Mouse (Mus musculus): ENCODE measurements around the gene Farp1. TPM values are rescaled to one million over a fixed set of nuclear protein-coding genes. Genes with fewer than 3 reads are reported as not detected.
A peak's percentile ranks its signal among the peaks of the same experiment; 100 is the strongest.

Farp1 gene
- total and polyA plus RNA-seq, 2 experiments, result 4.2 to 8.6 TPM

DNA sequence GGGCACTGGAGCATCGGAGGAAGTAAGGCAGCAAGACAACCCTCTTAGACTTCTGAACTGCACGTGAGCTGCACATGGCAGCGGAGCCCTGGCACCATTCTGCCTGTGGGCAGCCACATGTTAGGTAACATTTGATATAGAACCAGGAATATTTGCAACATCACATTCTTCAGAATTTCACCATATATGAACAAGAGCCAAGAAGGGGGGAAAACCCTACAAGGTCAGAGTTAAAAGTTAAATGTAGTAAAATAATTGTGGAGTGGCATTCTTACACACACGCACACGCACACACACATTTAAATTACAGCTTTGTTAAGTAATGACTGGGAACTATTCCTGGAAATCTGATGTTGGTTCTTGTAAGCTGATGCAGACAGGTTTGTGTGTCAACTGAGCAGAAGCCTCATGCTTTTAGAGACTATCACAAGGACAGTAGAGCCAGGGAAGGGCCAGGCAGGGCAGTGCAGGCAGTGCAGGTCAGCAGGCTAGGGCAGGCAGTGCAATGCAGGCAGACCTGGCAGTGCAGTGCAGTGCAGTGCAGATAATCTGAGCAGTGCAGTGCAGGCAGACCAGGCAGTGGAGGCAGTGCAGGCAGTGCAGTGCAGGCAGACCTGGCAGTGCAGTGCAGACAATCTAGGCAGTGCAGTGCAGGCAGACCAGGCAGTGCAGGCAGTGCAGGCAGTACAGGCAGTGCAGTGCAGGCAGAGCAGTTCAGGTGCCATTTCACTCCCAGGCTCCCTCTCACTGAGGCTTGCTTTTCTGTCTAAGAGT is 38.3 kb downstream of the Farp1 start:
- TF ChIP-seq CTCF (IDR thresholded peaks at IDR 0.05; ENCODE audit: low read depth, low read length) (peak; percentile 39; the same call in 1 of the 2 replicates), POLR2A (IDR thresholded peaks at IDR 0.05; ENCODE audit: extremely low read depth, insufficient read depth, low read length) (no peak)
- Histone ChIP-seq H3K79me2 (ENCODE audit: control insufficient read depth, insufficient read depth, low read length) (peaks cover 4% of the 10 kb centered on the region; the same call in 1 of the 2 replicates), H3K4me3 (ENCODE audit: insufficient read depth, low read depth, low read length) (no peak overlapping the region), H3K36me3 (ENCODE audit: control insufficient read depth, insufficient read depth, low read length) (no peaks in the 10 kb centered on the region), H3K9ac (ENCODE audit: low read depth, low read length) (no peak overlapping the region), H3K27ac (replicated peaks; ENCODE audit: insufficient read depth, low read depth, low read length) (peak overlapping the region; percentile 28), H3K27me3 (ENCODE audit: control insufficient read depth, insufficient read depth, low read length) (no peaks in the 10 kb centered on the region), H3K4me1 (ENCODE audit: control insufficient read depth, insufficient read depth, low read length) (peaks cover 5% of the 10 kb centered on the region; the same call in 1 of the 2 replicates)
- WGBS, result 36% methylated on average over 5 of the region's 5 CpGs
- DNase-seq (ENCODE audit: extremely low read depth, low read depth, low spot score), result peak; percentile 85

DNA sequence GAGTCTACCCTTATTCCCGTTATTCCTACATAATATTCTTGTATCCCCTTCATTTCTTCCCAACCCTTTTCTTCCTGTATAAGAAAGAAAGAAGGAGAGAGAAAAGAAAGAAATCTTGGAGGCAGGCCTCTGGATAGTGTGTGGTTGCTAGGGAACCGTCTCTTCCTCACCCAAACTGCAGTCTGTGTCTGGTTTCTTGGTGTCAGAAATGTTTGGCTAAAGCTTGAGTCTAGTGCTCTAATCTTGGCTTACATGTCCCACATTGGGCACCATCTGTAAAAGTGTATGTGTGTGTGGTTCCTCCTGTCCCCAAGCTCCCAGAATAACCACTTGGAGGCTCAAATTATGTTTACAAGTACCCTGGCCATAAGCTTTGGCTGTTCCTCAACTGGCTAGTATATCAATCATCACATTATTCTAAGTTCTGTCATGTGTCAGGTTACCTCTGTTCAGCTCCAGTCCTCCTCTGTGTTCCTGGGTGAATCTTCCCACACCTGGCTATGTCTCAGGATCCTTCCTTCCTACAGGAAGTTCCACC is 39.3 kb downstream of the Farp1 start:
- DNase-seq (ENCODE audit: extremely low read depth, low read depth, low spot score), result no peak
- Histone ChIP-seq H3K27me3 (ENCODE audit: control insufficient read depth, insufficient read depth, low read length) (no peaks in the 10 kb centered on the region), H3K27ac (replicated peaks; ENCODE audit: insufficient read depth, low read depth, low read length) (no peak overlapping the region), H3K4me3 (ENCODE audit: insufficient read depth, low read depth, low read length) (no peak overlapping the region), H3K79me2 (ENCODE audit: control insufficient read depth, insufficient read depth, low read length) (peaks cover 8% of the 10 kb centered on the region; the same call in 1 of the 2 replicates), H3K36me3 (ENCODE audit: control insufficient read depth, insufficient read depth, low read length) (no peaks in the 10 kb centered on the region), H3K9ac (ENCODE audit: low read depth, low read length) (no peak overlapping the region), H3K4me1 (ENCODE audit: control insufficient read depth, insufficient read depth, low read length) (peaks cover 5% of the 10 kb centered on the region; the same call in 1 of the 2 replicates)
- TF ChIP-seq CTCF (IDR thresholded peaks at IDR 0.05; ENCODE audit: low read depth, low read length) (no peak), POLR2A (IDR thresholded peaks at IDR 0.05; ENCODE audit: extremely low read depth, insufficient read depth, low read length) (no peak)
- 98% methylated on average over 2 of the region's 2 CpGs for WGBS

DNA sequence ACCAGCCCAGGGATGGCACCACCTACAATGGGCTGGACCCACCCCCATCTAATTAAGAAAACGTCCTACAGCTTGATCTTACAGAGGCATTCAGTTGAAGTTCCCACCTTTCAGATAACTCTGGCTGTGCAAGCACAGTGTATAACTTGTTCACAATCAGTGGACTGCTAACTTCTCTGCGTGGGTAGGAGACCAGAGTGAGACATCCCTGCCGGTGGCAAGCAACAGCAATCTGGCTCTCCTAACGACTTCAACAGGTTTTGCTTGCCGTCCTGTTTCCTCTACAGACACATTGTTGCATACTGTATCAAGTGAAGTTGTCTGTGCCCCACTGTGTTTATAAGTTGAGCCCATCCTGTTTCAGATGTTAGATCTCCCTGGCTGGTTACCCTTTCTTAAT is 45.7 kb downstream of the Farp1 start:
- Histone ChIP-seq H3K27me3 (ENCODE audit: control insufficient read depth, insufficient read depth, low read length) (no peaks in the 10 kb centered on the region), H3K4me3 (ENCODE audit: insufficient read depth, low read depth, low read length) (no peak overlapping the region), H3K9ac (ENCODE audit: low read depth, low read length) (no peak overlapping the region), H3K36me3 (ENCODE audit: control insufficient read depth, insufficient read depth, low read length) (no peaks in the 10 kb centered on the region; the same call in 1 of the 2 replicates), H3K4me1 (ENCODE audit: control insufficient read depth, insufficient read depth, low read length) (no peaks in the 10 kb centered on the region), H3K79me2 (ENCODE audit: control insufficient read depth, insufficient read depth, low read length) (peaks cover 14% of the 10 kb centered on the region), H3K27ac (replicated peaks; ENCODE audit: insufficient read depth, low read depth, low read length) (no peak overlapping the region)
- 91% methylated on average over 5 of the region's 5 CpGs for whole genome bisulfite sequencing
- no peak for DNase-seq (ENCODE audit: extremely low read depth, low read depth, low spot score)
- TF ChIP-seq CTCF (IDR thresholded peaks at IDR 0.05; ENCODE audit: low read depth, low read length), result no peak
- TF ChIP-seq POLR2A (IDR thresholded peaks at IDR 0.05; ENCODE audit: extremely low read depth, insufficient read depth, low read length), result no peak

DNA sequence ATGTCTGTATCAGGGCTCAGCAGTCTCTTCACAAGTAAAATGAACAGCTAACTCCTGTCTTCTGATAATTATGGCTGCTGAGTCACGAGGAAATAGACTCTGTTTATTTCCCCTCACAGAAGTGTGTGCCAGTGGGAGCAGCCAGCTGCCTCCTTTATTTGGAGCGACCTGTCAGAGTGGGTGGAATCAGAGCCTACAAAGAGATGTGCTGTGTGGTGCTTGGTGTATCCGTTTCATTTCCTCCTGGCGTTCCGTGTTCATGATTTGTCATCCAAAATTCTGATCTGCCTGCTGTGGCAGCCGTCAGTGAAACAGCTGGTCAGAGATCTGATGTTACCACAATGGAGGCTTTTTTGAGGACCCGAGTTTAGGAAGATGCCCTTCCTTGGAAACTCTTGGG is 47.3 kb downstream of the Farp1 start:
- Histone ChIP-seq H3K36me3 (ENCODE audit: control insufficient read depth, insufficient read depth, low read length) (no peaks in the 10 kb centered on the region; the same call in 1 of the 2 replicates), H3K27ac (replicated peaks; ENCODE audit: insufficient read depth, low read depth, low read length) (no peak overlapping the region), H3K27me3 (ENCODE audit: control insufficient read depth, insufficient read depth, low read length) (no peaks in the 10 kb centered on the region), H3K4me1 (ENCODE audit: control insufficient read depth, insufficient read depth, low read length) (no peaks in the 10 kb centered on the region), H3K4me3 (ENCODE audit: insufficient read depth, low read depth, low read length) (no peak overlapping the region), H3K9ac (ENCODE audit: low read depth, low read length) (no peak overlapping the region), H3K79me2 (ENCODE audit: control insufficient read depth, insufficient read depth, low read length) (peaks cover 18% of the 10 kb centered on the region)
- DNase-seq (ENCODE audit: extremely low read depth, low read depth, low spot score), result no peak
- WGBS, result 65% methylated on average over 7 of the region's 7 CpGs
- no peak for TF ChIP-seq CTCF (IDR thresholded peaks at IDR 0.05; ENCODE audit: low read depth, low read length)
- TF ChIP-seq POLR2A (IDR thresholded peaks at IDR 0.05; ENCODE audit: extremely low read depth, insufficient read depth, low read length), result no peak

DNA sequence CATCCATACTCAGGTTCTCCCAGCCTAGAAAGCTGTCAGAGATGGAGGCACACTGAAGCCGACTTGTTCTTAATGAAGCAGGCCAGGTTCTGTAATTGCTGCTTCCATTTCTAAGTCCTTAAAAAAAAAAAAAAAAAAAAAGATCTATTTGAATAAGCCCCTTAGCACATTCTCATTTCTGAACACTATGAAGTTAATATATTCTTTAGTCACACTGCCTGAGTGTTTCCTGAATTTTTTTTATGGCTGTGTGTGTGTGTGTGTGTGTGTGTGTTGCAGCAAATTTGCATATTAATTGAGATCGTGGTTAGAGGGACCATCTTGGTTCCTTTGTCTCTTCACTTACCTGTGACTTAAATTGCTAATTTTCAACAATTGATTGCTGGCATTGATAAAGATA is 47.8 kb downstream of the Farp1 start:
- Histone ChIP-seq H3K4me1 (ENCODE audit: control insufficient read depth, insufficient read depth, low read length) (no peaks in the 10 kb centered on the region), H3K4me3 (ENCODE audit: insufficient read depth, low read depth, low read length) (no peak overlapping the region), H3K36me3 (ENCODE audit: control insufficient read depth, insufficient read depth, low read length) (no peaks in the 10 kb centered on the region; the same call in 1 of the 2 replicates), H3K27ac (replicated peaks; ENCODE audit: insufficient read depth, low read depth, low read length) (no peak overlapping the region), H3K27me3 (ENCODE audit: control insufficient read depth, insufficient read depth, low read length) (no peaks in the 10 kb centered on the region), H3K9ac (ENCODE audit: low read depth, low read length) (no peak overlapping the region), H3K79me2 (ENCODE audit: control insufficient read depth, insufficient read depth, low read length) (peaks cover 19% of the 10 kb centered on the region)
- 86% methylated on average over 2 of the region's 2 CpGs for whole genome bisulfite sequencing
- no peak for DNase-seq (ENCODE audit: extremely low read depth, low read depth, low spot score)
- no peak for TF ChIP-seq CTCF (IDR thresholded peaks at IDR 0.05; ENCODE audit: low read depth, low read length)
- no peak for TF ChIP-seq POLR2A (IDR thresholded peaks at IDR 0.05; ENCODE audit: extremely low read depth, insufficient read depth, low read length)

DNA sequence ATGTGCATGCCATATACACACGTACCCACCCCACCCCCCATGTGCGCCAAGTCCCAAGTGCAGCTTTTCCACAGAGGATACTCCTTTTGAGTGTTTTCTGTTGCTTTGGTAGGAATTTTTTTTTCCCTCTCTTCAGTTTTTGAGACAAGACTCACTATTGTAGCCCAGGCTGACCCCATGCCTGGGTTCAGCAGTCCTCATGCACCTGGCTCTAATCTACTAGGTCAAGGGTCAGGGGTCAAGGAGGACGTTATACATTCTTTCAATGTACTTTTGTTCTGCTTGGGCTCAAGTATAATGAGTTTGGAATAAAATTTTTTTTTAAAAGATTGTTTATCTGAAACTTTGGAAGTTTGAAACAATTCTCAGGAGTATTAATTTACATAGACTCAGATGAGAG is 48.4 kb downstream of the Farp1 start:
- no peak for DNase-seq (ENCODE audit: extremely low read depth, low read depth, low spot score)
- H3K36me3 ChIP-seq (ENCODE audit: control insufficient read depth, insufficient read depth, low read length), result no peaks in the 10 kb centered on the region; the same call in 1 of the 2 replicates
- no peaks in the 10 kb centered on the region for H3K27me3 ChIP-seq (ENCODE audit: control insufficient read depth, insufficient read depth, low read length)
- 81% methylated on average over 3 of the region's 3 CpGs for WGBS
- peaks cover 19% of the 10 kb centered on the region for H3K79me2 ChIP-seq (ENCODE audit: control insufficient read depth, insufficient read depth, low read length)
- TF ChIP-seq POLR2A (IDR thresholded peaks at IDR 0.05; ENCODE audit: extremely low read depth, insufficient read depth, low read length), result no peak
- no peak for TF ChIP-seq CTCF (IDR thresholded peaks at IDR 0.05; ENCODE audit: low read depth, low read length)
- H3K27ac ChIP-seq (replicated peaks; ENCODE audit: insufficient read depth, low read depth, low read length), result no peak overlapping the region
- no peak overlapping the region for H3K4me3 ChIP-seq (ENCODE audit: insufficient read depth, low read depth, low read length)
- H3K9ac ChIP-seq (ENCODE audit: low read depth, low read length), result no peak overlapping the region
- no peaks in the 10 kb centered on the region for H3K4me1 ChIP-seq (ENCODE audit: control insufficient read depth, insufficient read depth, low read length)
